12 mouse cellular contexts compared by ENCODE assay signal in the genomic region with DNA sequence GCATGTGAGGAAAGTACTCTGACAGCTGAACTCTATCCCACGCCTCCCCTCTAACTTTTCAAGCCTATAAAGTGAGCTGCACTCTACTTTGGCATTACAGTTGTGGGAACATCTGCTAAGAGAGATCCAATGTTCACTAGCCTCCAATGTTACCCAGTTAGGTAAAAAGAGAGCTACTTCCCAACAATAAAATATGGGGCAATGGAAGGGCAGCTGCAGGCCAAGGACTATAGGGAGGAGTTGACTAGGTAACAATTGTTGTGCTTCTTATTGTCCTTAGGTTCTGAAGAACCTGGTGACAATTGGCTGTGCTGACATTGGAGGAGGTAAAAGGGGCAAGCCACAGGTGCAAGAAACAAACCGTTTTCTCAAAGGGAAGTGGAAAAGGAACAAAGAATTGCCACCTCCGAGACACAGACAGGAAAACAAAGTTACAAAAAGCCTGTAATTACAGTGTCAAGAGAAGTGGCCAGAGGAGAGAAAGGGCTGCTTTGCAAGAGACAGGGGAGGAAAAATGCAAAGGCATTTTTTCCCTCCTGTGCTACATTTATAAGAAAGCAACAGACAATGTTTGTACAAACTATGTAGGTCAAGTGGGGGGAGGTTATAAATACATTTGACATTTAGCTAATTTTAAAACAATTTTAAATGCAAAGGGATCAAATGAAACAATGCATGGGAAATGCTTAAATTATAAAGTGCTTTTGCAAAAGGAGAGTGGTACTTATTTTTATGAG. TPM values are rescaled to one million over a fixed set of nuclear protein-coding genes. Genes with fewer than 3 reads are reported as not detected.
DNase-seq lines count a peak whose midpoint lies in the region; ATAC-seq lines count a peak whose summit lies in the region.
"Had no signal": no experiment of that assay in that cellular context is flagged by ENCODE, and none has a peak within 500 bp of the region (broad histone marks: within the 10 kb centered on the region; RNA-seq: fewer than 3 reads in every experiment).

No protein-coding gene starts in this region.

- H3K4me2 ChIP-seq in heart, embryonic 16.5 days (ENCODE audit: low read depth, low read length) = no peak overlapping the region
- no peak overlapping the region for H3K4me2 ChIP-seq in lung, embryonic 15.5 days
- H3K4me2 ChIP-seq in intestine, embryonic 16.5 days (ENCODE audit: low read depth, low read length) = no peak overlapping the region
- H3K4me2 ChIP-seq in hindbrain, embryonic 13.5 days = no peak overlapping the region
- H3K4me2 ChIP-seq: heart, embryonic 11.5 days had no signal

- peak overlapping the region; percentile 47 for H3K27ac ChIP-seq in heart, embryonic 16.5 days (ENCODE audit: low read length)
- peak overlapping the region; percentile 80 for H3K27ac ChIP-seq in lung, embryonic 15.5 days
- 0 out of 2 replicates have a peak overlapping the region, but pooled peaks have one; percentile 24 for H3K27ac ChIP-seq in intestine, embryonic 16.5 days (ENCODE audit: low read length)
- no peak overlapping the region for H3K27ac ChIP-seq in hindbrain, embryonic 13.5 days
- H3K27ac ChIP-seq: hindbrain, postnatal 0 days; liver, embryonic 14.5 days had no signal

- 48% methylated on average over 3 of the region's 3 CpGs for WGBS in heart, embryonic 16.5 days
- WGBS in lung, embryonic 15.5 days = 22% methylated on average over 3 of the region's 3 CpGs
- WGBS in intestine, embryonic 16.5 days = 30% methylated on average over 3 of the region's 3 CpGs
- 31% methylated on average over 3 of the region's 3 CpGs for WGBS in hindbrain, embryonic 13.5 days

- H3K9me3 ChIP-seq in heart, embryonic 16.5 days (replicated peaks; ENCODE audit: control insufficient read depth, low read length) = no peaks in the 10 kb centered on the region
- no peaks in the 10 kb centered on the region for H3K9me3 ChIP-seq in lung, embryonic 15.5 days
- no peaks in the 10 kb centered on the region for H3K9me3 ChIP-seq in intestine, embryonic 16.5 days (ENCODE audit: control insufficient read depth, low read length)
- H3K9me3 ChIP-seq in hindbrain, embryonic 13.5 days = no peaks in the 10 kb centered on the region

- no peaks in the 10 kb centered on the region for H3K27me3 ChIP-seq in heart, embryonic 16.5 days (ENCODE audit: control insufficient read depth, insufficient read depth, low read length)
- no peaks in the 10 kb centered on the region for H3K27me3 ChIP-seq in lung, embryonic 15.5 days
- H3K27me3 ChIP-seq in intestine, embryonic 16.5 days (replicated peaks; ENCODE audit: control insufficient read depth, insufficient read depth, low read length) = no peaks in the 10 kb centered on the region
- peaks cover 8% of the 10 kb centered on the region; the same call in 1 of the 2 replicates for H3K27me3 ChIP-seq in hindbrain, embryonic 13.5 days

- H3K4me3 ChIP-seq in heart, embryonic 16.5 days (ENCODE audit: low read length) = no peak overlapping the region
- H3K4me3 ChIP-seq in lung, embryonic 15.5 days = no peak overlapping the region
- H3K4me3 ChIP-seq in intestine, embryonic 16.5 days (ENCODE audit: low read length) = no peak overlapping the region
- H3K4me3 ChIP-seq in hindbrain, embryonic 13.5 days = no peak overlapping the region

- no peak for DNase-seq in heart, adult 9 months (ENCODE audit: low spot score in 2 of 2)
- no peak for DNase-seq in lung, postnatal 4 days
- peak; percentile 64 for DNase-seq in thymus, postnatal 14 days
- no peak for DNase-seq in adipocyte (ENCODE audit: low spot score)
- DNase-seq: cerebellum, adult 8-10 months had no signal

- H3K4me1 ChIP-seq in heart, embryonic 16.5 days (ENCODE audit: control insufficient read depth, insufficient read depth, low read length) = peaks cover 9% of the 10 kb centered on the region
- peaks cover 19% of the 10 kb centered on the region for H3K4me1 ChIP-seq in lung, embryonic 15.5 days
- peaks cover 9% of the 10 kb centered on the region for H3K4me1 ChIP-seq in intestine, embryonic 16.5 days (ENCODE audit: control insufficient read depth, insufficient read depth, low read length)
- no peaks in the 10 kb centered on the region for H3K4me1 ChIP-seq in hindbrain, embryonic 13.5 days (replicated peaks)

- H3K9ac ChIP-seq in heart, embryonic 16.5 days (ENCODE audit: low read length) = no peak overlapping the region
- H3K9ac ChIP-seq in lung, embryonic 15.5 days = no peak overlapping the region
- no peak overlapping the region for H3K9ac ChIP-seq in intestine, embryonic 16.5 days (ENCODE audit: low read depth, low read length)
- no peak overlapping the region for H3K9ac ChIP-seq in hindbrain, embryonic 13.5 days
- H3K9ac ChIP-seq: liver, embryonic 14.5 days had no signal

- no peaks in the 10 kb centered on the region for H3K36me3 ChIP-seq in heart, embryonic 16.5 days (ENCODE audit: control insufficient read depth, insufficient read depth)
- H3K36me3 ChIP-seq in lung, embryonic 15.5 days = no peaks in the 10 kb centered on the region
- H3K36me3 ChIP-seq in intestine, embryonic 16.5 days (ENCODE audit: control insufficient read depth, insufficient read depth, low read length) = no peaks in the 10 kb centered on the region
- H3K36me3 ChIP-seq in hindbrain, embryonic 13.5 days = no peaks in the 10 kb centered on the region

- ATAC-seq in heart, embryonic 16.5 days (replicated peaks; ENCODE audit: extremely low read depth, insufficient read depth, low FRiP score) = peak; percentile 35; the same call in 1 of the 2 replicates
- peak; percentile 16; the same call in 1 of the 2 replicates for ATAC-seq in lung, embryonic 15.5 days (ENCODE audit: borderline replicate concordance, extremely low read depth, low FRiP score, low TSS enrichment)
- ATAC-seq in intestine, embryonic 16.5 days = peak; percentile 53
- ATAC-seq in hindbrain, embryonic 13.5 days (ENCODE audit: low FRiP score) = no peak
- ATAC-seq: hindbrain, postnatal 0 days had no signal

RNA-seq across cellular contexts. Expression of gene Lclat1, which starts 54.1 kb away (rescaled TPM):
- 39.5 and 49.2 TPM in 2 replicates for polyA plus RNA-seq in heart, embryonic 16.5 days (2015; fragmentation: Nextera tagmentation; extraction: Ambion mirVana)
- 12.4 and 13.4 TPM in 2 replicates for polyA plus RNA-seq in lung, embryonic 15.5 days (2015; fragmentation: Nextera tagmentation; extraction: Ambion mirVana)
- 31.6 and 42.0 TPM in 2 replicates for polyA plus RNA-seq in intestine, embryonic 16.5 days (2015; fragmentation: Nextera tagmentation; extraction: Ambion mirVana)
- 9.1 and 9.2 TPM in 2 replicates for polyA plus RNA-seq in hindbrain, embryonic 13.5 days (2015; fragmentation: Nextera tagmentation; extraction: Ambion mirVana)
